Mouse (Mus musculus): ENCODE measurements around the gene 4933428G20Rik.

The 4933428G20Rik gene

GRCm38 (mm10) chr11:97466444-97467160 lies 33.5 kb downstream of the 4933428G20Rik start:
- in situ Hi-C loops (cut with MboI, MseI) = no loop called here

- in situ Hi-C loops (cut with MboI, MseI) = no loop called here
Observed at GRCm38 (mm10) chr11:97465957-97466356, 34.2 kb downstream of the 4933428G20Rik start.

- in situ Hi-C loops (cut with MboI, MseI) = no loop called here
Observed at GRCm38 (mm10) chr11:97463991-97464390, 36.1 kb downstream of the 4933428G20Rik start.

GRCm38 (mm10) chr11:97463166-97463565 lies 37.0 kb downstream of the 4933428G20Rik start:
- in situ Hi-C loops (cut with MboI, MseI) = no loop called here

- in situ Hi-C loops (cut with MboI, MseI) = no loop called here
Observed at GRCm38 (mm10) chr11:97462538-97462937, 37.6 kb downstream of the 4933428G20Rik start.

GRCm38 (mm10) chr11:97461307-97461820 lies 38.8 kb downstream of the 4933428G20Rik start:
- in situ Hi-C loops (cut with MboI, MseI) = no loop called here

- in situ Hi-C loops (cut with MboI, MseI) = no loop called here
Observed at GRCm38 (mm10) chr11:97457120-97457519, 43.0 kb downstream of the 4933428G20Rik start.

GRCm38 (mm10) chr11:97451625-97452024 lies 48.5 kb downstream of the 4933428G20Rik start:
- in situ Hi-C loops (cut with MboI, MseI) = no loop called here

- in situ Hi-C loops (cut with MboI, MseI) = no loop called here
Observed at GRCm38 (mm10) chr11:97450305-97450922, 49.7 kb downstream of the 4933428G20Rik start.

GRCm38 (mm10) chr11:97449601-97450293 lies 50.4 kb downstream of the 4933428G20Rik start:
- in situ Hi-C loops (cut with MboI, MseI) = no loop called here

GRCm38 (mm10) chr11:97448611-97449394 lies 51.3 kb downstream of the 4933428G20Rik start:
- in situ Hi-C loops (cut with MboI, MseI) = no loop called here

GRCm38 (mm10) chr11:97447979-97448378 lies 52.2 kb downstream of the 4933428G20Rik start:
- in situ Hi-C loops (cut with MboI, MseI) = no loop called here

- in situ Hi-C loops (cut with MboI, MseI) = no loop called here
Observed at GRCm38 (mm10) chr11:97445999-97446511, 54.1 kb downstream of the 4933428G20Rik start.

- in situ Hi-C loops (cut with MboI, MseI) = no loop called here
Observed at GRCm38 (mm10) chr11:97445596-97445995, 54.5 kb downstream of the 4933428G20Rik start.

GRCm38 (mm10) chr11:97442891-97443675 lies 57.1 kb downstream of the 4933428G20Rik start:
- in situ Hi-C loops (cut with MboI, MseI) = no loop called here

GRCm38 (mm10) chr11:97441658-97442125 lies 58.4 kb downstream of the 4933428G20Rik start:
- in situ Hi-C loops (cut with MboI, MseI) = no loop called here

- in situ Hi-C loops (cut with MboI, MseI) = no loop called here
Observed at GRCm38 (mm10) chr11:97441036-97441657, 59.0 kb downstream of the 4933428G20Rik start.
